Mouse (Mus musculus) kidney, adult 10 weeks (tissue): ENCODE results near the gene Rps11. TPM values are rescaled to one million over a fixed set of nuclear protein-coding genes. Genes with fewer than 3 reads are reported as not detected.

ENCODE experiments used
- polyA plus RNA-seq: library from polyadenylated mRNA; stranded (reverse); fragments of 350-450 nt; fragmentation: Illumina TruSeq; extraction: RNeasy Lipid Tissue Mini Kit (QIAGEN cat#74804); gene quantifications from one replicate; pipeline ENCODE4 v1.2.3, GENCODE M21; 2014; ENCODE audit warnings: low read depth, low replicate concordance

The Rps11 gene
- polyA plus RNA-seq = 257 TPM

GRCm38 (mm10) chr7:45124224-45125143 is at the start of gene Rps11:
Rps11 (minus strand) TSS chr7:45124439.

DNA sequence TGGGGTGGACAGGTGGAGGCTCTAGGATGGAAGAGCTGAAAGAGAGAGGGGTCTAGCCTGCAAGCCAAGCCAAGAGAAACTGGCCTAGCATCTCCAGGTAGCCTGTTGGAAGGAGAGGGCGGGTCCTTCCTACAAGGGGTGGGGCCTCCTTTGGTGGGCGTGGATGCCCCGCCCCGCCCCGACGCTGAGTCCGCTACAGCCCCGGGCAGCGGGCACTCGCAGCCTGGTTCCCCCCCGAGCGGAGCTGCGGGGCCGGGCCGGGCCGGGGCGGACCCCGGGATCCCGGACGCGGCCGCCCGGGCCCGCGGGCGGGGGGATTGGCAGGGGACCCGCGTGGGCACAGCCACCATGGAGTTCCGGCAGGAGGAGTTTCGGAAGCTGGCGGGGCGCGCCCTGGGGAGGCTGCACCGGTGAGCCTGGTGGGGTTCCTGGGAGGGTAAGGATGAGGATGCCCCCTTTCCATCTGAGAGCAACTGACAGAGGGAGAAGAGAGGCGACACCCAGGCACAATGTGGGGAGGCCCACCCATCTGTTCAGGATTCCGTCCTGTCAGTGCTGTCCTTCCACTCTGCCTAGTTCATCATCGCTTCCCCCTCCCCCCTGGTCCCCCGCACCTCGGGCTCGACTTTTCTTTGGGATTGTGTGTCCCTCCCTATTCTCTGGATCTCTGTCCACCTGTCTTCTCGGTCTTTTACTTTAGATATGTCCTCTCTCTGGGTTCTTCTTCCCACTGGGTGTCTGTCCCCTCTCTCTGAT is 39.7 kb upstream of the Rps11 start, which contains the start of gene Slc17a7:
TSS of gene Slc17a7 (plus strand) at position 215 of the 756 bp plus-strand sequence.

DNA sequence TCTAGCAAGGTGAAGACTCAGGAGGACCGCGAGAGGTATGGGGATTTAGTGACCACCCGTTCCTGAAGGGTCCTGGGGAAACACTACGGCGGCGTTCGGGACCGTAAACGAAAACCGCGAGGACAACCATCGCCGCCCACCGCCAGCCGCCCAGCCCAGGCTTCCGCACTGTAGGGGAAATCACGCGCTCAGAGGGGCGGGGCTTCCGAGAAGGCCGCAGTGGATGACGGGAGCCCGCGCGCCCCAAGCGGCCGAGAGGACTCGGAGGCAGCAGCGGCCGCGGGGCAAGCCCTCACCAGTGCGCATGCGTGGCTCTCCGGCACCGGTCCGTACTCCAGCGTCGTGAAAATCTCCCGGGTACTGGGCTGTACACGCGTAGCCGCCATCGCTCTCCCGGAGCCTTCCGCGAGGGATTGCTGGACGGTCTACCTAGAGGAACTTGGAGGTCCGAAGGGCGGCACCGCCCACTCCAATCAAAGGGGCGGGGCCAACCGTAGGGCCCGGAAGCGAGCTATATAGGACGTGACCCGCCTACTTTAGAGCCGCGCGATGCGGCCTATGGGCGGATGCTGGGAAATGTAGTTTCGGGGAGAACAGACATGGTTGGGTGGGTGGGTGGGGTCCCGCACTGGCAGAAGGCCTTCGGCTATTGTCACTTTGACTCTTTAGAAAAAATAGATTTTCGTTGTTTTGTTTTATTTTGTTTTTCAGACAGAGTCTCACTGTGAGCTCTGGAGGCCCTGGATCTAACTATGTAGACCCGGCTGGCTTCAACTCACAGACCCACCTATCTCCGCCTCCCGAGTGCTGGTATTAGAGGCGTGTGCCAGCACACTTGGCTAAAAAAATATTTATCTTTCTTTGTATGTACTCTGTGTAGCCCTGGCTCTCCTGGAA is 30.1 kb upstream of the Rps11 start, which contains the start of the genes Pih1d1 and Aldh16a1:
TSS of gene Pih1d1 (plus strand) at position 208 of the 897 bp plus-strand sequence.
TSS of gene Aldh16a1 (minus strand) at position 489 of the 897 bp plus-strand sequence.

GRCm38 (mm10) chr7:45135993-45136567 is 11.8 kb upstream of the Rps11 start, which contains the start of the genes Gm45713 and Flt3l:
Gm45713 (minus strand) TSS chr7:45136231.
Flt3l (minus strand) TSS chr7:45136432.

DNA sequence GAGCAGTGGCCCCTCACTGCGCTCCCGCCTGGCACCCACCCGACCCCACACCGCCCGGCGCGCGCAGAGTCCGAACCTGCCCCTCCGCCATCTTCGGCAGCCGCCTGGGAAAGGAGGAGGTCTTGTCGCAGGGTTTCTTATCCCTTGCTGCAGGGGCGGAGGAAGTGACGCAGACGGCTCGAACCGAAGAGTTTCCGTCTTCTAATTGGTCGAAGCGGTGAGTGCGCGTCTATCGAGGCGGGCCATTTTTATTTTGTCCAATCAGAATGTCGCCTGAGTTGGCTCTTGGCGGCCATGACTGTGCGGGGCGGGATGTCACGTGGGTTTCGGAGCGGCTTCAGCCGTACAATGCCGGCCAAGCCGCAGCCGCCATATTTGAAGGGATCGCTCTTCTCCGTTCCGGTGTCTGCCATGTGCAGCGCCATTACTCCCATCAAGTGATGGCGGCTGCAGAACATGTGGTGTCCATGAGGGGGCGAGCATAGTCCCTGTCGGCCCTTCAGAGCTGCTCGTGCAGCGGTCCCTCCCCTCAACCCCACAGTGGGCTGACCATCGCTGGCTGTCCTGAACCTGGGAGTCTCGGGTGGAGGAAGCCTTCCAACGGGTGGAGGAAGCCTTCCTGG is 4.5 kb upstream of the Rps11 start, which contains the start of gene Rpl13a:
TSS of gene Rpl13a (minus strand) at position 138 of the 623 bp plus-strand sequence.

DNA sequence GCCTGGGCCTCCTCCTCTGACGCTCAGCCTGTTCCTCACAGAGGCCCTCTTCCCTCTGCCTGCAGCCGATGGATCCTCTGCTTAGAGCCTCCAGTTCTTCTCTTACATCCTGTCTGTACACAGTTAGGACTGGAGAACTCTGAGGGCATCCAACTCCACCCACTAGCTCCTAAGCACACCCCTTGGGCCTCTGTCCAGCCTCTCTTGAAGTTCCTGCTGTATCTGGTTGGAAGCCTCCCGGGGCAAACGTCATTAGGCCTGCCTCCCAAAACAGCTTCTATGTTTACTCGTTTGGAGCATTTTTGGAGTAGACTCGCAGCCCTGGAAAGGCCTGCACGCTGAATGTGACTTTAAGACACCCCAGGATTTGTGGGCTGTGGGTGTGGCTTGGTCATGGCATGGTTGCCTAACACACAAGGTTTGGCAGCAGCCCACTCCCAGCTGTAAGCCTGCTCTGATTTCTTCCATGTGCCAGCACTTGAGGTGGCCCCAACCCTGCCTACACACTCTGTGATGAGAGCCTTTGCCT is 20.5 kb downstream of the Rps11 start, which contains the start of gene Fcgrt:
TSS of gene Fcgrt (minus strand) at position 200 of the 529 bp plus-strand sequence.

DNA sequence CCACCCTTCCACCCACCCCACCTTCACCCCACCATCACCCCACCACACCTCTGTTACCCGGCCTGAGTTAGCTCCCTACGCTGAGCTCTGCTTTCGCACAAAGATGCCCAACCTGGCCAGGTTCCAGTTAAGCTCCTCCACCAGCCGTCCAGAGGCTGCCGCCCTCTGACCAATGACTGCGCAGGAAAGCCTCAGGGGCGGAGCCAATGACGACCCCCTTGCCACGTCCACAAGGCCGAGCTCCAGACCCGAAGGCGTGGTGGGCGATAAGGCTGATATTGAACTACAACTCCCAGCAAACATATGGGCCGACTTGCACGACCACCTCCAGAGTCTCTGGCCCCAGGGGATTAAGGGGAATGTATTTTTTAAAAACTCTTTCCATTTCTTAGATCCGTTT is 32.2 kb downstream of the Rps11 start, which contains the start of gene Rcn3:
TSS of gene Rcn3 (minus strand) at position 174 of the 400 bp plus-strand sequence.

Other genes with a start within 250 kb of the Rps11 start
- 1.4 TPM for gene Med25, start 231.7 kb downstream of the Rps11 start, polyA plus RNA-seq
- gene Fuz, start 228.4 kb downstream of the Rps11 start, polyA plus RNA-seq = 5.7 TPM
- 25.2 TPM for gene Ap2a1, start 194.9 kb downstream of the Rps11 start, polyA plus RNA-seq
- gene Tsks, start 181.2 kb downstream of the Rps11 start, polyA plus RNA-seq = not detected
- gene Cpt1c, start 149.6 kb downstream of the Rps11 start, polyA plus RNA-seq = not detected
- 5.7 TPM for gene Prmt1, start 137.9 kb downstream of the Rps11 start, polyA plus RNA-seq
- gene Irf3, start 126.8 kb downstream of the Rps11 start, polyA plus RNA-seq = 12.8 TPM
- gene Bcl2l12, start 125.7 kb downstream of the Rps11 start, polyA plus RNA-seq = not detected
- 2.1 TPM for gene Scaf1, start 108.1 kb downstream of the Rps11 start, polyA plus RNA-seq
- 2.3 TPM for gene Rras, start 106.5 kb downstream of the Rps11 start, polyA plus RNA-seq
- gene Prr12, start 71.6 kb downstream of the Rps11 start, polyA plus RNA-seq = 0.12 TPM
- 4.2 TPM for gene Nosip, start 62.0 kb downstream of the Rps11 start, polyA plus RNA-seq
- 1.7 TPM for gene Prrg2, start 61.8 kb downstream of the Rps11 start, polyA plus RNA-seq
- not detected for gene Rcn3, start 32.2 kb downstream of the Rps11 start, polyA plus RNA-seq
- 17.1 TPM for gene Fcgrt, start 20.6 kb downstream of the Rps11 start, polyA plus RNA-seq
- gene Rpl13a, start 4.3 kb upstream of the Rps11 start, polyA plus RNA-seq = 320 TPM
- not detected for gene Gm45713, start 11.8 kb upstream of the Rps11 start, polyA plus RNA-seq
- gene Flt3l, start 12.0 kb upstream of the Rps11 start, polyA plus RNA-seq = 6.0 TPM
- gene Pih1d1, start 29.9 kb upstream of the Rps11 start, polyA plus RNA-seq = not detected
- gene Aldh16a1, start 30.1 kb upstream of the Rps11 start, polyA plus RNA-seq = 2.0 TPM
- gene Slc17a7, start 39.5 kb upstream of the Rps11 start, polyA plus RNA-seq = not detected
- gene Gfy, start 55.1 kb upstream of the Rps11 start, polyA plus RNA-seq = not detected
- not detected for gene Pth2, start 56.6 kb upstream of the Rps11 start, polyA plus RNA-seq
- gene Ccdc155, start 80.5 kb upstream of the Rps11 start, polyA plus RNA-seq = not detected
- gene Dkkl1, start 87.7 kb upstream of the Rps11 start, polyA plus RNA-seq = not detected
- gene Tead2, start 91.3 kb upstream of the Rps11 start, polyA plus RNA-seq = 0.44 TPM
- not detected for gene Cd37, start 114.7 kb upstream of the Rps11 start, polyA plus RNA-seq
- gene Slc6a16, start 116.6 kb upstream of the Rps11 start, polyA plus RNA-seq = not detected
- gene Slc6a21, start 153.1 kb upstream of the Rps11 start, polyA plus RNA-seq = not detected
- 0.24 TPM for gene Trpm4, start 209.3 kb upstream of the Rps11 start, polyA plus RNA-seq
- not detected for gene Hrc, start 210.9 kb upstream of the Rps11 start, polyA plus RNA-seq
- gene Ppfia3, start 242.6 kb upstream of the Rps11 start, polyA plus RNA-seq = not detected
- gene Lin7b, start 246.1 kb upstream of the Rps11 start, polyA plus RNA-seq = not detected